Mouse (Mus musculus): ENCODE results near the gene Hcar2.

Hcar2 gene

DNA sequence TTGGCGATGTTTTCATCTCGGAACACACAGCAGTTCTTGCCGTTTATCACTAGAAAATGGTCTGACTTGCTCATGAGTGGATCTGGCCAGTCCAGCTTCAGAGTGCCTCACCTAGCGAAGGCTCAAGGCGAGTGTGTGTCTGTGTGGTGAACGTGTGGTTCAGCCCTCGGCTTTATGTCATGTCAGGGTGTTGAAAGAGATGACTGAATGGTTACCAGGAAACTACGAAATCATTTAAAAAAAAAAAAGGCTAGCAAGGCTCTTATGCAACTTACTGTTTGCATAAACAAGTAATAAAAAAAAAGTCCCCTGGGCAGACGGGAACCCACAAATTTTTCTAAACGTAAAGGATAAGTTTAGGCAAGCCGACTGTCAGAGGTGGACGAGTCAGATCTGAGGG is at the start of gene Hcar2:
Hcar2 (minus strand) TSS at position 135 of the 400 bp plus-strand sequence.
- DNase-seq, result no peak

DNA sequence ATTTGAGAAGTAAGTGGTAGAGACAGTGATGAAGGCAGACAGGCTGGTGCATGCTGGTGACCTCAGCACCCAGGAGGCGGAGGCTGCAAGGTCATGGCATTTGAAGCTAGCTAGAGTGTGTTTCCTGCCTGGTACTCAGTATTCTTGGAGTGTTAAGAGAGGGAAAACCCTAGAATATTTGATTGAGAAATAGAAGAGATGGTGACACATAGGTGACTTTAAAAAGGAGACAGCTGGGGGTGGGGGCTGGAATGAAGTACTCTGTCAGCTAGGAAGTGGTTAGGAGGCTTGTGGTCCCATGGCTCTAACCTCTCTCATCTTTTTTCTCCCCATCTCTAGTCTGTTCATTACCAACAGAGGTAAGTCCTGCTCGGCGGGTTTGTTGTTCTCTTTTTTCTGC is 49.6 kb upstream of the Hcar2 start:
- no peak for DNase-seq

DNA sequence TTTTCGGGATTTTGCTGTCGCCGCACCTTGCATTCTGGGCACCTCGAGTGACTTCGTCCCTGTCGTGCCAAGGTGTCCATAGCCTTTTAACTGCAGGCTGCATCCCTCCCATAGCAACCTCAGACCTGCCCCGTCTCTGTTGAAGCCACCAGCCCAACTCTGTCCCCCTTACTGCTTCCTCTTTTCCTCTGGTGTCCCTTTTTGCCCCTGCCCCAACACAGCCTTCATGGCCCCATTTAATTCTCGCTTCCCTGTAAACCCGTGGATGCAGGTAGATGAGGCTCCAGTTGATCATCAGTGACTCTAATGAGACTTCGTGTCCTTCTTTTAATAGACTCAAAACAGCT is 42.3 kb upstream of the Hcar2 start:
- no peak for DNase-seq

DNA sequence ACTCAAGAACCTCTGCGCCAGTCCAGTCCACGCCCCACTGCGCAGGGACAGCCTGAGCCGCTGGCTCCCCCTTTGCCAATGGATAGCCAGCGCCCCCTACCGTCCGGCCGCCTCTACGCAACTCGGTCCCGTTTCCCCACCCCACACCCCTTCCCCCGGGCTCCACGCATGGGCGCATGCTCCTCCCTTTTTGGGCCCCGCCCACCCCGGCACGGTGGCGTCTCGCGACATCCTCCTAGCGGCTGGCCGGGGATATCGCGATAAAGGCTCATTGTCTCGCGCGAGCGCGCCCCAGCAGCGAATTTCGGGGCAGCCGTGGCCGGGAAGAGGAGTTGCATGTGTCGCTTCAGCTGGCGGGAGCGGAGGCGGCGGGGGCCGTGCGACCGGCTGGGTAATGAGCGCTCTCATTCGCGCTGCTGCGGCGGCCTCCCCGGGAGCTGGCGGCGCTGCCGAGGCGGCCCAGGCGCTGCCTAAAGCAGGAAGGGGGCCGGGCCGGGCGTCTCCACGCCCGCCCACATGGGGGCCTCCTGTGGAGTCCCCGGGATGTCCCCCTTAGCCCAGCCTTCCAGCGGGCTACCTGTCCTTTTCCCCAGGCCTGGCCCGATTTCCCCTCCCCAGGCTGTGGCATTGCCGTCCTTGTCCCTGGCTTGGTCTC is 41.8 kb upstream of the Hcar2 start, which contains the start of gene Denr:
Denr (plus strand) TSS at position 200 of the 655 bp plus-strand sequence.
- DNase-seq, result peak; percentile 99

DNA sequence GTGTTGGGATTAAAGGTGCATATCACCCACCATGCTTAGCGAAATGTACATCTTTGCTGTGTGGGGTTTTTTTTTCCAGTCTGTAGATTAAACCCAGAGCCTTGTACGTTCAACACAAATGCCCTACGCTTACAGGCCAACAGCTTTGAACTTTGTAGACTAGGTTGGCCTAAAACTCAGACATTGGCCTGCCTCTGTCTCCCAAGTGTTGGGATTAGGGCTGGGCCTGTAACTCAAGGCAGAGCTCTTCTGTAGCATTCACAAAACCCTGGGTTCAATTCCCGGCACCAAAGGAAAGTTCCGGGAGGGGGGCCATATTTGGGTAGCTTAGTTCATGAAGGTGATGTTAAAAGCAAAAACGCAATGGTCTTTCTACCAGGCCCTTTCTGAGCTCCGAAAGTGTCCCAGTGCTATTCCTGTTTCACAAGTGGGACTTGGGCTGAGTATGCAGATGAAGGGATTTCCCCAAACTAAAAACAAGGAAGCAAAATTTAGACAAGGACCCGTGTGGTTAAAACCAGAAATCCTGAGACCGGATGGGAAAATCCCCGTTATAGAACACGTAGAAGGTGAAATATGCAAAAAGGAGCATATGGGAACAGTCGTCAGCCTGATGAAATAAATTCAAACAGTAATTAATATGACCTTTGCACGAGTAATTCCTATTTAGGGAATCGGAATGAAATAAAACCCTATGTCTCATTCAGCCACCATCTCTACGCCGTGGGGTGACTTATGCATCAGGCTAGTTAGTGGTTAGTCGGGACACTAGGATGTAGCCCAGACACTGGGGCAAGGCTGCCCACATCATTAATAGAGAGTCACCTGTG is 41.1 kb upstream of the Hcar2 start:
- no peak for DNase-seq

DNA sequence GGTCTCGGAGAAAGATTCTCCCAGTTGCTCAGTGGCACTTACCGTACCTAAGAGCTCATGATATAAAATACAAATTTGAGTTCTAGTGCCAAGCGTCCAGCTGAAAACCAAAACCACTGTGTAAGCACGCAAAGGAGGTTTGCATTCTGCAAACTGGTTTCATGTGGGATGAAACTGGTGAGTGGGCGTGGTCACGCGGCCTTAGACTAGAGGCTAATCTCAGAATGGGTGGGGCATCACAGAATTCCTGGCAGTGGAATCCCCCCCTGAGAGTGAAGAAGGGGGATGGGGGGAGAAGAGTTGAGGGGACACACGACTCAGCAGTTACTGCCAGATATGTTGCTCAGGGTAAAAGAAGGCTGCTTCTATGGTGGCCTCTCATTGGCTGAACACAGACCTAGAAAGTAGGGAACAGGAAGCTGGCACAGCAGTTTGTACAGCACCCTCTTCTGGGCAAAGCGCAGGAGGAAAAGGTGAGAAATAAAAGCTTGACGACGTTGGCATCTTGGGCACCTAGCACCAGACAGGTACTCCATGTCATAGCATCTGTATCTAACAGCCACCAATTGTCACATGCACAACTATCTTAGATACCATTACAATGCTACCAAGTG is 38.9 kb upstream of the Hcar2 start:
- DNase-seq, result no peak

DNA sequence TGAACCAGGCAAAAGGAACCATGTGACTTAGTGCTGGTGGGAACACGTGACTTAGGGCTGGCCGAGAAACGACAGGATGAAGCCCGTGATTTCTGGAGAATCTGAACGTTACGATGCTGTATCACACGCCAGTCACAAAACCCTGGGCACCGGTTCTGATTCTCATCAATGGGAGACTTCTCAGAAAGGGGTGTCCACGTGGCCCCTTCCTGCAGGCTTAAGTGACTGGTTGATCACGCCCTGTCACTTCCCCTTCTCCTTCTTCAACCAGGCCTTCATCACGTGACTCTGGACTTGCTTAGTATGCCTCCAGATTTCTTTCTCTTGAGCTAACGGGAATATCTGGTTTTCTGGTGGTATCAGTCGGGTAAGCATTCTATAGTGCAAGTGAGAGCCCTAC is 32.1 kb upstream of the Hcar2 start:
- DNase-seq, result no peak

DNA sequence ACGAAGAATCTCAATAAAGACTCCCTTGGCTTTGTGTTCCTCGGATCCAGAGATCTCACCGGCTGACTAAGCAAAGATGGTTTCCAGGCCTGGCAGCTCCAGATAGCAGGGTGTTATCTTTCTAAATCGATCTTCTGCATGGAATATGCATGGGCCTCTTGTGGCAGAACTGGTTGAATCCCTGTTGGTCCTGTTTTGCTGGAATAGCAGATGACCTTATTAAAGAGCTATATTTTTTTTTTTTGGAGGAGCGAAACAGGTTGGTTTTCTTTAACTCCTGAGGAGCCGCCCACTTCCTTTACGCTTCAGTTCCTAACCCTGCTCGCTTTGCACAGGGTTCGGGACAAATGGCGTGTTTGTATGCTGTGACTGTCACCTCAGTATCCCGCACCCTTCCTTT is 31.1 kb upstream of the Hcar2 start:
- DNase-seq, result no peak

DNA sequence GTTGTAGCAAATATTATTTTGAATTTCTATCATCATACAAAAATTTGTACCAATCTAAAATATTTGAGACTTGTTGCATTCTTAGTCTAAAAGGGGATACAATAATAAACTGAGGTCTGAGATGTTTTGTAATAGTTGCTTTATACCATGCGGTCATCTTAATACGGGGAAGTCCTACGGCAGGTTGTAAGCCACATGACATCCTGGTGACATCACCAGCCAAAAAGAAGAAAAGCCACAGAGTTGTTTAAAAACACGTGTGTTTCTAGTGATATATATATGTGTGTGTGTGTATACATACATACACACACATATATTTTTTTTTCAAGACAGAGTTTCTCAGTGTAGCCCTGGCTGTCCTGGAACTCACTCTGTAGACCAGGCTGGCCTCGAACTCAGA is 28.2 kb upstream of the Hcar2 start:
- no peak for DNase-seq

DNA sequence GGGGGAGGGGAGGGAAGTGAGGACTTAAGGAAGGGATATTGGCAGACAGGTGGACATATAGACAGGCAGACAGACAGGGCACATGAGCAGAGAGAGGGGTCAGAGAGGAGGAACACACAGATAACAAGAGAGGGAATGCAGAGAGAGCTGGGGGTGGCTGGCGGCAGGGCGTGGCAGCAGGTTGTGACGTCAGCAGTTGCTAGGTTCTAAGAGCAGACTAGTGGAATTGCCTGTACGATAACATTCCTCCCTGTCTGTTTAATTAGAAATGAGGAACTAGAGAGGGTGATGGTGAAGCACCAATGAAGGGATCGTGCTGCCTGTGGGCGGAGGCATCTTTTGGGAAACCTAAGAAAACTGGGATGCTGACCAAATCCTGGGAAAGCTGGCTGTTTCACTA is 26.4 kb upstream of the Hcar2 start:
- peak; percentile 35 for DNase-seq

DNA sequence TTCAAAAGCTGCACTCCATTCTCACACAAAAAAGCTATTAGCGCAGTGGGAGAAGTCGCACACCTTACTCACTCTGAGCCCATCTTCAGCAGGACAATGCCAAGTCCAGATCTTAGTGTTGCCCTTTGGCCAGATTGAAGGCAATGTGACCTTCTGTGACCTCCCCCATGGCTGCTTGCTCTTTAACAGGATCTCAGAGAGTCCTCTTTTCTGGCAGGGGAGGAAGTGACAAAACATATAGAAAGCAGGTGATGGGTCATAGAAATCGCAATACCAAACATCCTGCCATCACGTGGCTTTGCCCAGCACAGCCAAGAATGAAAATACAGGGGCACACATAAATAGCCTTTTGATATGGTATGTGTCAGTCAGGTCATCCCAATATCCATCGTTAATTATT is 25.7 kb upstream of the Hcar2 start:
- no peak for DNase-seq

DNA sequence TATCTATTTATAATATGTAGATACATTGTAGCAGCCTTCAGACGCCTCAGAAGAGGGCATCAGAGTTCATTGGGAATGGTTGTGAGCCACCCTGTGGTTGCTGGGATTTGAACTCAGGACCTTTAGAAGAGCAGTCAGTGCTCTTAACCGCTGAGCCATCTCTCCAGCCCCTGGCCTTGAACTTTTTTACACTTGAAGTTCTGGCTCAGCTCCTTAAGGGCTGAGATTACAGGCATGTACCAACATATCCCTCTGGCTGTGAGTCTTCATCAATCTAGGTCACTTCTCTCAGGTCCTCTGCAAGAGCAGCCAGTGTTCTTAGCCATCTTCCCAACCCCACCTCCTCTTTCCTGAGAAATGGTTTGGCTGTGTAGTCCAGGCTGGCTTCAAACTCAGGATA is 25.0 kb upstream of the Hcar2 start:
- no peak for DNase-seq

DNA sequence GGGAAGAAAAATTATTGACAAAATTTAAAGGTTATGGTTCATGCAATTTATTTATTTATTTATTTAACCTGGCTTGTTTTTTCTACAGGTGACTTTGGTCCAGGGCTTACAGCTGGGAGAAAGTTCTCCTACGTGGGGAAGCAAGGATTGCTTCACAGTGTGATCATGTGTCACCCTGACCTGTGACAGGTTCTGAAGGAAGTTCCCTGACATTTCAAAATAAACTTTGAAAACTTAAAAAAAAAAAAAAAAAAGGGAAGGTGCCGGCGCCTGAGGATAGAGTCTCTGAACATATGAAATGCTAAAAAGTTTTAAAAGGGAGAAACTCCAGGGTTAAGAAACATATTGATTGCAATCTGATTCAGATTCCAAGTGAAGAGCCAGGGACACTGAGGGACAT is 21.1 kb upstream of the Hcar2 start:
- DNase-seq, result no peak

DNA sequence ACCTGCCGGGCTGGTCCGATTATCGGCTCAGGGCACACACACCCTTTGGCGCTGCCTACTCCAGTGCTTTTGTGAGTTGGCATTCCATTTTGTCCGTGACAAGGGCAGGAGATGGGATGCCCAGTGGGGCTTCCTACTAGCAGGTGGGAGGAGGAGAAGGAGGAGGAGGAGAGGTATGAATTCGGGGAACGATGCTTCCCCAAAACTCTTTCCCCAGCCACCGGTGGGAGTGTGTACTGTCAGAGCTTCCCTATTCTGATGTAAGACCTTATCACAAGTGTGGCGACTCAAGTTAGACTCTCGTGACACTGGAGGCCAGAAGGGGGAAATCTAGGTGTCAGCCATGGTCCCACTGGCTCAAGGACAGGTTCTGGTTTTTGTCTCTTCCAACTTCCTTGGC is 19.0 kb upstream of the Hcar2 start:
- DNase-seq, result no peak

DNA sequence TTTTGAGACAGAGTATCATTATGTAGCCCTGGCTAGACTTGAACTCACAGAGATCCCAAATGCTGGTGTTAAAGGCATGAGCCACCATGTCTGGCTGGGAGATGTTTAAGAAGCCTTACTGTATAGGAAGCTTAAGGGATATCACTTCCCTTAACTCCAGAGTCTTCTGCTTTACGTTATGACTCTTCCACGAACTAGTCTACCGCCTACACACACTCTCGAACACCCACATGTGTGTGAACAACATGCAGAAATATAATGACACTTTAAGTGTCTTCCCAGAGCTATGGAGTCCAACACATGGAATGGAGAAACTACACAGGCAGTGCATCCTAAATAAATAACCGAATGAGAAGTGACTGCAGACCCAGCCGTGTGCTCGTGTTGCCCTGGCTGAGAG is 18.6 kb upstream of the Hcar2 start:
- no peak for DNase-seq

DNA sequence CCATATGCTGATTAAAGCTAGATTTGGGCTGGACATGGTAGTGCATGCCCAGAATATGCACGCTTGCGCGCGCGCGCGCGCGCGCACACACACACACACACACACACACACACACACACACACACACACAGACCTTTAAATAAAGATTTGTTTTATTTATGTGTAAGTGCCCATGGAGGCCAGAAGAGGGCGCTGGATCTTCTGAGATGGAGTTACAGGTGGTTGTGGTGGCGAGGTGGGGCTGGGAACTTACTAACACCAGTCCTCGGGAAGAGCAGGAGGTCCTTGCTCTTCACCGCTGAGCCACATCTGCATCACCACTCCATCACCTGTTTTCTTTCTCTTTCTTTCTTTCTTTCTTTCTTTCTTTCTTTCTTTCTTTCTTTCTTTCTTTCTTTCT is 15.5 kb upstream of the Hcar2 start:
- no peak for DNase-seq

DNA sequence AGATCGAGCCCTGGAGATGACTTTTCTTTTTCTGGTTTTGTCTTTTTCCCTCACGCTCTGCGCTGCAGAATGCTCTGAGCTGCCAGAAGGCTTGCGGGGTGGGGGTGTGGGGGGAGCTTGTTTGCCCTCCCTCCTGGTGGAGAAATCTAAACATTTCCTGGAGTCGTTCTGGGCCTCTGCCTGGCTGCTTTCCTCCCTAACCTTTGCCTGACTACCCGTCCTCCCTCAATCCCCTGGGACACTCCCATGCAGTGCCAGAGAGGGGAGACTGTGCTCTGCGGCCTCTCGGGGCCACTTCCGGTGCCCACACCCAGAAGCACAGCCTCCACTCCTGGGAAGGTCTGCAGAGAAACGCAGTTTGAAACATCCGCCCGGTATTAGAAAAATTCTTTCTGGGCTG is 14.6 kb upstream of the Hcar2 start, which contains the start of gene Hcar1:
Hcar1 (minus strand) TSS at position 93 of the 400 bp plus-strand sequence.
- DNase-seq, result no peak

DNA sequence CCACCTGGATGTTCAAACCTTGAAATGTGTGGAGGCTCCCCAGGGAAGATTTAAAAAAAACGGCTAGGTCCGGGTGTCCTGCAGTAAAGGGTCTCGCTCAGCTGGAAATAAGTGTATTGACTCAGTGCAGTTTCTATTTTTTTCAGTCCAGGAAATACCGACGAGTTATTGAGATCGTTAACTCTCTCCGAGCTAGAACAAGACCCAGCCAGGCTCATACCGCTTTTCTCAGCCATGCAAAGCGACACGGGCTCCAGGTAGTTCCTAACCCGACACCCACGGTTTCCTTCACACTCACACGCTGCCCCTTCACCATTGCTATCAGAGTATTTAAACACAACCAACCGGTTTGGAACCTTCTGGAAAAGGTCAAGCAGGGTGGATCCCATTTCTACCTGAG is 12.8 kb upstream of the Hcar2 start:
- no peak for DNase-seq

DNA sequence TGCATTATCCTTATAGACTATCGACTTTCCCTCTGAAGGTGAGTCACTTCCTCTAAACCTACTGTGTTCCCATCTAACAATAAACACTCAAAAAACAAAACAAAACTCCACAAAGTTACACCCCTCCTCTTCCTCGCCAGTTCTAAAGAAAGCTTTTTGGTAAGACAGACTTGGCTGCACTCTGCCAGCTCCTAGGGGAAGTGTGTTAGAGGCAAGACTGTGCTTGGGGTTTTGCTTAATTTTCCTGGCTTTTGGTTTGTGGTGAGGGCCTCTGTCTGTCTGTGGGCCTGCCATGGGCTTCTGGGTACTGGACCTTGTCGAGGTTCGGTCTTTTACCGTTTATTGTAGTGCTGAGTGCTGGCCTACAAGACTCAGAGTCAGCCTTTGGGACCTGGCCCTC is 8.9 kb upstream of the Hcar2 start:
- DNase-seq, result no peak

DNA sequence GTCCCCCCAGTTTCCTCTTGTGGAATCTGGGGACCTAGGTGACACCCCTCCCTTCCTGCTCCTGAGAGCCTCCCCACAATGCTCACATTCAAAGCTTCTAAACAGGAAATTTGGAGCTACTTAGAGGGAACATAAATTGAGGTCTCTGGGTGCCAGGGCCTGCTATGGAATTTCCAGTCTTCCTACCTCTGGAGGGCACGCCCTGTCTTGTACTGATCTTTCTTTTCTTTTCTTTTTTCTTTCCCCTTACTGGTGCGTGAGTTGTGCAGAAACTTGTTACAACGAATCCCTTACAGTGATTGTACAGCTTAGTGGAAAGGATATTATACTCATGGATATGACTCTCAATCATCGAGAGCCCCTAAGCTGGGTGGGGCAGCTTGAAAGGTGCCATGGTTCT is 4.3 kb upstream of the Hcar2 start:
- no peak for DNase-seq

DNA sequence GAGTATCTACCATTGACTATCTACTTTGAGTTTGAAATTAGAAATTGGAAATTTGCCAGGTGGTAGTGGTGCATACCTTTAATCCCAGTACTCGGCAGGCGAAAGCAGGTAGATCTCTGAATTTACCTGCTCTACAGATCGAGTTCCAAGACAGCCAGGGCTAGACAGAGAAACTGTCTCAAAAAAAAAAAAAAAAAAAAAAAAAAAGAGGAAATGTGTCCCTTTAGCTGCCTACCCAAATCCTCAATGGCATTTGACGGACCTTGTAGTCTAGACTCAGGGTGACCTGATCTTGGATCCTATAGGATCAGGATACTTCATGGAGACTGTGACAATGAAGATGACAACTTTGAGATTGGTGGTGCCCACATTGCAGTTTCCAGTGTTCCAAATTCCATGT is 1.2 kb upstream of the Hcar2 start:
- DNase-seq, result no peak

DNA sequence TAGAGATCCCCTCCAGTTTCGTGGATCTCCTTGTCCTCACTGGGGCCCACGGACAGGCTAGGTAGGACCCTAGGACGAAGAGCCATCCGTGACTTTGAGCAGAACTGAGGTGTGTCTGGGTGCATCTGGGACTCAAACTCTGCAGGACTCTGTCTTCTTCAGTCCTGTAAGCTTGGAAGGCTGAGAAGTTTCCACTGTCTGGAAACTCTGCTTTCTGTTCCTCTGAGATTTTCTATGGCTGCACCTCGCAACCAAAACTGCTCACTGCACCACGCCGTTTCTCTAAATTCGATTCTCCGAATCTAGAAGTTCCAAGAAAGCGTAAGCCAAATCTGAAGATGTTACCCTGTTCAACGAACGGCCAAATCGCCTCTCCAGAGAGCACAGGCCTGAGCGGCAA is 1.4 kb downstream of the Hcar2 start:
- no peak for DNase-seq

DNA sequence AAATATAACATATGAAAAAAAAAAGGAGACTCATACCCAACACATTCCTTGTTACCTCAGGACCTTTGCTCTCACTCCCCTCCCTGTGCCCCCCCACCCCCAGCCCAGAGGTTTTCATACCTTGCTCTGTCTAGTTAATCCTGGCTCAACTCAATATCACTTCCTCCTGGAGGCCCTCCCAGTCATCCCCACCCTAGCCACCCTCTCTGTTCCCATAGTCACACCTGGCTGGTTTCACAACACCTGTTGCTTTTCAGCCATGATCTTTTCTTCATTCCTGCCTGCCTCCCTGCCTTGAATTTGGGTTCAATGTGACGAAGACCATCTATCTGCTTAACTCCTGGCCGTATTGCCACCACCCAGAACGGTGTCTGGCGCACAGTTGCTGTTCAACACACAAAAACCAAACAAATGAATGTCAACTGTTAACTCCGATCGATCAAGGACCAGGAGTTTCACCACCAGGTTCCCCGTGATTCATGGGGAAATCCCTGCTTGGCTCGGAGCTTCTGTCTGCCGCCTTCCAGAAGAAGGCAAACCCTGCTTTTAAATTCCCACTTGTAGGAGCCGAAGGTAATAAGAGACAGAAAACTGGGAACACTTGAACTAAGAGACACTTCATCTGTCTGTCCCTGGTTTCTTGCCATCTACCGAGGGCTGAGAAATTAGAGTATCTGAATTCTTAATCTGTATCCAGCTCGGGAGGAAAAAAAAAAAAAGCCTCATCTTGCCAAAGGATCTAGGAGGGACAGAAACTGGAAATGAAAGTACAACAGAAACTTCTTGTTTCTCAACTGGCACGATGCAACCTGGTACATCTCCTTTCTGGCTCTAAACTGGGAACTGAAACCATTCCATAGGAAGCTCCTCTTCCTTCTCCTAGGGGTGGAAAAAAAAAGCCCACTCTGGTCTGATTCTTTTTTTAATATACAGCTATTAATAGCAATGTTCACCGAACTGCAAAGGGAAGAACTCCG is 2.6 kb downstream of the Hcar2 start:
- DNase-seq, result no peak
